Mouse (Mus musculus): Measurements from ENCODE around the gene Gm21972. TPM values are rescaled to one million over a fixed set of nuclear protein-coding genes. Genes with fewer than 3 reads are reported as not detected.

Gene Gm21972
- total RNA-seq, 2 experiments from 2014 or later = 2.1 to 9.0 TPM

DNA sequence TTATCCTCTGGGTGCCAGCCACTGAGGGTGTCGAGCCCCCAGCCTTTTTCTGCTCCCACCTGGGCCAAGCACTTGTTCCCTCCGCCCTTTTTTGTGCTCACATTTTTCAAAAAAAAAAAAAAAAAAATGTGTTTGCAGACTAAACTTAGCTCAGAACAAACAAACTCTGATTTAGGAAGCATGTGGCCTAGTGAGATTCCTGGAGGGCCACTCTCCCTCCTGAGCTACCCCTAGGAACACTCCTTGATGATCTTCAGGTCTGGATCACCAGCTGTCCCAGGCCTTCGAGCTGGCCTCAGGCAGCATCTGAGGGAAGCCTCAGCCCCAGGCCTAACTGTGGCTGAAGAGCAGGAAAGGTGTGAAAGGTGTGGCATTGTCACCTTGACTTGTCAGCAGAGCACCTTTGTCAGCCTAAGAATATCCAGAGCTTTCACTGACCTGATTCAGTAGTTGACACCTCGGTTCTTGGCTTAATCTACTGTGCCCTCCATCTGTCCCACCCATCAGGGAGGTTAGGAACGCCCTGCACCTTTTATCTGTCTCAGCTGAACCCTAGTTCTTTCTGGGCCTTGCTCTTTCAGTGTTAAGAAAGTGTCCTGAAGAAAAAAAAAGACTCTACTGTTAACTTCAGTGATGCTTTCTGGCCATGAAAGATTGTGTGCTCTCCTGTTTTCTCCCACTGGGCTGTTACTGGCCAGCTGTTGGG lies 48.7 kb downstream of the Gm21972 start:
- no peak for DNase-seq (ENCODE audit: low spot score in 2 of 2)
- Histone ChIP-seq H3K4me3 (no peak overlapping the region), H3K27ac (no peak overlapping the region)
- no peak for TF ChIP-seq CTCF (conservative IDR thresholded peaks at IDR 0.05)

GRCm38 (mm10) chr1:86183577-86184263 lies 50.3 kb downstream of the Gm21972 start:
- TF ChIP-seq CTCF (conservative IDR thresholded peaks at IDR 0.05) = no peak
- no peak overlapping the region for H3K4me3 ChIP-seq
- no peak overlapping the region for H3K27ac ChIP-seq
- no peak for DNase-seq (ENCODE audit: low spot score in 2 of 2)

- no peak for DNase-seq (ENCODE audit: low spot score in 2 of 2)
- H3K27ac ChIP-seq = no peak overlapping the region
- no peak overlapping the region for H3K4me3 ChIP-seq
- TF ChIP-seq CTCF (conservative IDR thresholded peaks at IDR 0.05) = no peak
Measured at GRCm38 (mm10) chr1:86186762-86187161, 53.3 kb downstream of the Gm21972 start.

DNA sequence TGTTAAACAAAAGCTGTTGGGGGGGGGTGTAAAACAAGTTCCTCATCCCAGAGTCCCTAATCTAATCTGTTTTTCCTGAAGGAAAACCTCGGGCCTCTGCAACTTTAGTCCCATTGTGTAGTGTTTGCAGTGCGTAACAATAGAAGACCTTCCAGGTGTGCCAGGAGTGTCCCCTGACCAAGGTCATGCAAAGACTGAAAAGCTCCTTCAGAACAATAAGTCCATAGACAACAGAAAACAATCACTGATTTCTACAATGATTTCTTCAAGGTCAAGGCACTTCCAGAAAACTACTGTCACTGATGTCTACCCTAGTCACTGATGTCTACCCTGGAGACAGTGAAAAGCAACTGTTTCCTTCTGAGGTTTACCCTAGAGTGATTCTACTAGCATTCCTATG lies 54.4 kb downstream of the Gm21972 start:
- no peak for DNase-seq (ENCODE audit: low spot score in 2 of 2)
- H3K4me3 ChIP-seq = no peak overlapping the region
- H3K27ac ChIP-seq = no peak overlapping the region
- no peak for TF ChIP-seq CTCF (conservative IDR thresholded peaks at IDR 0.05)

GRCm38 (mm10) chr1:86188271-86188670 lies 54.8 kb downstream of the Gm21972 start:
- DNase-seq (ENCODE audit: low spot score in 2 of 2) = no peak
- H3K4me3 ChIP-seq = no peak overlapping the region
- no peak for TF ChIP-seq CTCF (conservative IDR thresholded peaks at IDR 0.05)
- no peak overlapping the region for H3K27ac ChIP-seq

- TF ChIP-seq CTCF (conservative IDR thresholded peaks at IDR 0.05) = peak; percentile 35; the same call in 1 of the 2 replicates
- no peak for DNase-seq (ENCODE audit: low spot score in 2 of 2)
- Histone ChIP-seq H3K27ac (no peak overlapping the region), H3K4me3 (no peak overlapping the region)
Measured at GRCm38 (mm10) chr1:86189034-86189702, 55.7 kb downstream of the Gm21972 start.

DNA sequence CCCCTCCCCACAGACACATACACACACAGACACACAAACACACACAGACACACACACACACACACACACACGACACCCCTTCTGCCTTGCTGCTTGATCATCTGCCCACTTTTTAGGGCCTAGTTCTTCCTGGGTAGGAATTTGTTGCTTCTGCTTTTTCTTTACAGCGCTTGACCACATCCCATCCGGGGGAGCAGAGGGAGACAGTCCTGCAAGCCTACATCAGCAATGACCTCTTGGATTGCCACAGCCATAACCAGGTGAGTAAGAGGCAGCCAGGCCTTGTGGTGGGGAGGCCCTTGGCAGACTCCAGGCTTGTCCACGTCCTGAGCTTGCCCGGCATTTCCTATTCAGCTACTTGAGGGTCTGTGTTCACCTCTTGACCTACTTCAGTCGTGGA lies 57.4 kb downstream of the Gm21972 start:
- Histone ChIP-seq H3K27ac (no peak overlapping the region), H3K4me3 (no peak overlapping the region)
- DNase-seq (ENCODE audit: low spot score in 2 of 2) = no peak
- TF ChIP-seq CTCF (conservative IDR thresholded peaks at IDR 0.05) = no peak

DNA sequence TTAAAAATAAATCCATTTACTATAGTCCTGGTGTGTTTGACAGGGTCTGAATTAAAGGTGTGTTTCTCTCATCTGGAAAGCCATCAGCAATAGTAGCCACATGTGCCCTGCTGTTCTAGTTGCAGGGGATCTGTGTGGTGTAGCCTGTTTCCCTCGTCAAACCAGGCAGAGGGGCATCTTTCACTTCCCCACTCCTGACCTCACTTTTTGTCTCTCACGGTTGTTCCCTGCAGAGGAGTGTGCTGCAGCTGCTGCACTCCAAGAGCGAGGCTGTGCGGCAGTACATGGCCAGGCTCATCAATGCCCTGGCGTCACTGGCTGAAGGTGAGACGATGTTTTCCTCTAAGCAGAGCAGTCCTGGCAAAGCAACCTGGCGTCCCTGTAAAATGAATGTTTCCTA lies 60.6 kb downstream of the Gm21972 start:
- Histone ChIP-seq H3K4me3 (no peak overlapping the region), H3K27ac (no peak overlapping the region)
- no peak for TF ChIP-seq CTCF (conservative IDR thresholded peaks at IDR 0.05)
- no peak for DNase-seq (ENCODE audit: low spot score in 2 of 2)

DNA sequence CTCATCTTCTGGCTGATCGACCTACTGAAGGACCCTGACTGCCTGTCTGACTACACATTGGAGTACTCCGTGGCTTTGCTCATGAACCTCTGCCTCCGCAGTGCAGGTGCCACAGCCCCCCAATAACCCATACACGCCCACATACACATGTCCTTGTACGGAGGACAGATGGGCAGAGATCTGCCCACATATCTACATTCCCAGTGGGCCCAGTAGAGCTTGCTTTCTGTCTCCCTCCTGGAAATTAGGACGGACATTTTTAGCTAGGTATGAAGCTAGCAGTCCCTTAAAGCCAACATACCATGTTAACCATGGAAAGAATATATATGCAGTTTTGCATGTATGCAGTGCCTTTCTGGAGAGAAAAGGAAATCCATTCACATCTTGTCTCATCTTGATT lies 64.8 kb downstream of the Gm21972 start:
- Histone ChIP-seq H3K27ac (no peak overlapping the region), H3K4me3 (no peak overlapping the region)
- TF ChIP-seq CTCF (conservative IDR thresholded peaks at IDR 0.05) = no peak
- DNase-seq (ENCODE audit: low spot score in 2 of 2) = no peak

GRCm38 (mm10) chr1:86199026-86199425 lies 65.6 kb downstream of the Gm21972 start:
- DNase-seq (ENCODE audit: low spot score in 2 of 2) = no peak
- no peak overlapping the region for H3K27ac ChIP-seq
- TF ChIP-seq CTCF (conservative IDR thresholded peaks at IDR 0.05) = no peak
- H3K4me3 ChIP-seq = no peak overlapping the region

GRCm38 (mm10) chr1:86201312-86201711 lies 67.9 kb downstream of the Gm21972 start:
- TF ChIP-seq CTCF (conservative IDR thresholded peaks at IDR 0.05) = no peak
- Histone ChIP-seq H3K4me3 (no peak overlapping the region), H3K27ac (no peak overlapping the region)
- DNase-seq (ENCODE audit: low spot score in 2 of 2) = no peak

DNA sequence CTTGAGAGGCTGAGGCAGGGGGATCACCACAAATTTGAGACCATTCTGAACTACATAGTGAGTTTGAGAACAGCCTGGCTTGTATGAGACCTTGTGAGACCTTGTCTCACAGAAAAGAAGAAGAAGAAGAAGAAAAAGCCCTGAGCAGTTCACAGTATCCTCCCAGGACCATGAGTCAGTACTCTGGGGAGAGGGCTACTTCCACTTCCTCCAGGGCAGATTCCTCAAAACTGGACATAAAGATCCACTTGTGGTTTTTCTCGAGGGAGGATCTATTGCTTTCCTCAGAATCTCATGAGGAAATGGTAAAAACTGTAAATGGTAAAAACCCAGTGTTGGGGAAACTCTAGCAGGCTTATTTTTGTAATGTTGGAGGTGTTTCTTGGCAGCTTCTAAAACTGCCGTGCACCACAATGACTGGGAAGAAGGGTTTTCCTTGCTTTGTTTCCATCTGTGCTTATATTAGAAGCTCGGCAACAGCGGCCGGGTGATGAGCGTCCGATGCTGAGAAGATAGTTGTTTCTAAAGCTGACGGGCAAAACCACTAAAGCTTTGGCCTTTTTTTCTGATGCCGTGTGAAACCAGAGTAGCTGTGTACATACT lies 69.3 kb downstream of the Gm21972 start:
- Histone ChIP-seq H3K4me3 (no peak overlapping the region), H3K27ac (no peak overlapping the region)
- peak in 1 of 2 experiments; percentile 30 for DNase-seq (ENCODE audit: low spot score in 2 of 2)
- TF ChIP-seq CTCF (conservative IDR thresholded peaks at IDR 0.05) = no peak

DNA sequence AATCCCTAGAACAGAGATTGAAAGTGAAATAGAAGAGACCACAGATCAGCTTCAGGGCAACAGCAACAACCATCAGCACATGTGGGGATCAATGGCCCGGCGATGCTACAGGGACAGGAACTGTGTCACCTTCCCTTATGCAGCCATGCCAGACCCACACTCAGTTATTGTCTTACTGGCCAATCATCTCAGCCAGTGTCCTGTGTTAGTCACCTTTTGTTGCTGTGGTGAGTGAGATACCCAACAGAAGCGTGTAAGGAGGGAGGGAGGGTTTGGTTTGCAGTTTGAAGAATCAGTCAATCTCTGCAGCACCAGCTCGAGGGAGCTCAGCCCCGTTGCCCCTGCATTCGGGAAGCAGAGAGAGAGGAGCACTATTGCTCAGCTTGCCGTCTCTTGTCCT lies 77.2 kb downstream of the Gm21972 start:
- Histone ChIP-seq H3K4me3 (no peak overlapping the region), H3K27ac (no peak overlapping the region)
- no peak for DNase-seq (ENCODE audit: low spot score in 2 of 2)
- no peak for TF ChIP-seq CTCF (conservative IDR thresholded peaks at IDR 0.05)

All from layer of hippocampus, adult 2 months (tissue).